Mouse (Mus musculus): Measurements from ENCODE around the gene Gstt3. TPM values are rescaled to one million over a fixed set of nuclear protein-coding genes. Genes with fewer than 3 reads are reported as not detected.
"Not testable (repeated sequence)": the region's sequence is repeated elsewhere in the genome, so short reads cannot be mapped to it uniquely, and the experiment has no call there.

Gene Gstt3
- total and polyA plus RNA-seq, 2 experiments: 181 to 198 TPM

GRCm38 (mm10) chr10:75777885-75778284, 3.3 kb downstream of the Gstt3 start:
- no peak for DNase-seq (ENCODE audit: extremely low read depth, low read depth, low spot score)
- Histone ChIP-seq H3K9ac (ENCODE audit: low read depth, low read length) (no peak overlapping the region), H3K27ac (replicated peaks; ENCODE audit: insufficient read depth, low read depth, low read length) (no peak overlapping the region), H3K4me1 (ENCODE audit: control insufficient read depth, insufficient read depth, low read length) (peaks cover 16% of the 10 kb centered on the region), H3K36me3 (ENCODE audit: control insufficient read depth, insufficient read depth, low read length) (no peaks in the 10 kb centered on the region), H3K4me3 (ENCODE audit: insufficient read depth, low read depth, low read length) (no peak overlapping the region), H3K27me3 (ENCODE audit: control insufficient read depth, insufficient read depth, low read length) (no peaks in the 10 kb centered on the region), H3K79me2 (ENCODE audit: control insufficient read depth, insufficient read depth, low read length) (no peaks in the 10 kb centered on the region)
- TF ChIP-seq CTCF (IDR thresholded peaks at IDR 0.05; ENCODE audit: low read depth, low read length) (no peak), POLR2A (IDR thresholded peaks at IDR 0.05; ENCODE audit: extremely low read depth, insufficient read depth, low read length) (no peak)
- WGBS: 93% methylated on average over 2 of the region's 2 CpGs

- Histone ChIP-seq H3K9ac (ENCODE audit: low read depth, low read length) (no peak overlapping the region), H3K79me2 (ENCODE audit: control insufficient read depth, insufficient read depth, low read length) (no peaks in the 10 kb centered on the region), H3K27ac (replicated peaks; ENCODE audit: insufficient read depth, low read depth, low read length) (no peak overlapping the region), H3K36me3 (ENCODE audit: control insufficient read depth, insufficient read depth, low read length) (no peaks in the 10 kb centered on the region), H3K27me3 (ENCODE audit: control insufficient read depth, insufficient read depth, low read length) (no peaks in the 10 kb centered on the region), H3K4me1 (ENCODE audit: control insufficient read depth, insufficient read depth, low read length) (peaks cover 13% of the 10 kb centered on the region), H3K4me3 (ENCODE audit: insufficient read depth, low read depth, low read length) (no peak overlapping the region)
- 94% methylated on average over 6 of the region's 6 CpGs for WGBS
- TF ChIP-seq POLR2A (IDR thresholded peaks at IDR 0.05; ENCODE audit: extremely low read depth, insufficient read depth, low read length) (no peak), CTCF (IDR thresholded peaks at IDR 0.05; ENCODE audit: low read depth, low read length) (no peak)
- DNase-seq (ENCODE audit: extremely low read depth, low read depth, low spot score): no peak
Observed at GRCm38 (mm10) chr10:75776562-75776961, 4.7 kb downstream of the Gstt3 start.

GRCm38 (mm10) chr10:75774587-75774986, 6.6 kb downstream of the Gstt3 start:
- Histone ChIP-seq H3K27ac (replicated peaks; ENCODE audit: insufficient read depth, low read depth, low read length) (no peak overlapping the region), H3K27me3 (ENCODE audit: control insufficient read depth, insufficient read depth, low read length) (no peaks in the 10 kb centered on the region), H3K36me3 (ENCODE audit: control insufficient read depth, insufficient read depth, low read length) (peaks cover 5% of the 10 kb centered on the region), H3K4me1 (ENCODE audit: control insufficient read depth, insufficient read depth, low read length) (peaks cover 4% of the 10 kb centered on the region; the same call in 1 of the 2 replicates), H3K79me2 (ENCODE audit: control insufficient read depth, insufficient read depth, low read length) (no peaks in the 10 kb centered on the region), H3K4me3 (ENCODE audit: insufficient read depth, low read depth, low read length) (no peak overlapping the region), H3K9ac (ENCODE audit: low read depth, low read length) (no peak overlapping the region)
- 92% methylated on average over 9 of the region's 9 CpGs for WGBS
- TF ChIP-seq CTCF (IDR thresholded peaks at IDR 0.05; ENCODE audit: low read depth, low read length): no peak
- no peak for DNase-seq (ENCODE audit: extremely low read depth, low read depth, low spot score)

GRCm38 (mm10) chr10:75774102-75774501, 7.1 kb downstream of the Gstt3 start:
- no peaks in the 10 kb centered on the region for H3K4me1 ChIP-seq (ENCODE audit: control insufficient read depth, insufficient read depth, low read length)
- H3K4me3 ChIP-seq (ENCODE audit: insufficient read depth, low read depth, low read length): no peak overlapping the region
- H3K27me3 ChIP-seq (ENCODE audit: control insufficient read depth, insufficient read depth, low read length): no peaks in the 10 kb centered on the region
- H3K27ac ChIP-seq (replicated peaks; ENCODE audit: insufficient read depth, low read depth, low read length): no peak overlapping the region
- no peaks in the 10 kb centered on the region for H3K79me2 ChIP-seq (ENCODE audit: control insufficient read depth, insufficient read depth, low read length)
- H3K36me3 ChIP-seq (ENCODE audit: control insufficient read depth, insufficient read depth, low read length): peaks cover 5% of the 10 kb centered on the region
- DNase-seq (ENCODE audit: extremely low read depth, low read depth, low spot score): no peak
- WGBS: 90% methylated on average over 5 of the region's 5 CpGs
- H3K9ac ChIP-seq (ENCODE audit: low read depth, low read length): no peak overlapping the region
- TF ChIP-seq CTCF (IDR thresholded peaks at IDR 0.05; ENCODE audit: low read depth, low read length): no peak
- no peak for TF ChIP-seq POLR2A (IDR thresholded peaks at IDR 0.05; ENCODE audit: extremely low read depth, insufficient read depth, low read length)

- peak within 1 kb of the TSS; percentile 86 for H3K9ac ChIP-seq (ENCODE audit: low read depth, low read length)
- H3K4me1 ChIP-seq (ENCODE audit: control insufficient read depth, insufficient read depth, low read length): no peaks in the 10 kb centered on the region
- peak; percentile 61 for TF ChIP-seq CTCF (IDR thresholded peaks at IDR 0.05; ENCODE audit: low read depth, low read length)
- TF ChIP-seq POLR2A (IDR thresholded peaks at IDR 0.05; ENCODE audit: extremely low read depth, insufficient read depth, low read length): peak; percentile 96
- WGBS: under 1% methylated on average over 47 of the region's 47 CpGs
- H3K36me3 ChIP-seq (ENCODE audit: control insufficient read depth, insufficient read depth, low read length): peaks cover 5% of the 10 kb centered on the region
- no peaks in the 10 kb centered on the region for H3K79me2 ChIP-seq (ENCODE audit: control insufficient read depth, insufficient read depth, low read length)
- DNase-seq (ENCODE audit: extremely low read depth, low read depth, low spot score): peak; percentile 95
- H3K27ac ChIP-seq (replicated peaks; ENCODE audit: insufficient read depth, low read depth, low read length): peak within 1 kb of the TSS; percentile 86
- H3K27me3 ChIP-seq (ENCODE audit: control insufficient read depth, insufficient read depth, low read length): no peaks in the 10 kb centered on the region
- peak within 1 kb of the TSS; percentile 79 for H3K4me3 ChIP-seq (ENCODE audit: insufficient read depth, low read depth, low read length)
Observed at GRCm38 (mm10) chr10:75772795-75773664, 8.2 kb downstream of the Gstt3 start, which contains the start of gene Ddt. TSS of gene Ddt (minus strand) at chr10:75773414.

GRCm38 (mm10) chr10:75767756-75768155, 13.5 kb downstream of the Gstt3 start:
- H3K9ac ChIP-seq (ENCODE audit: low read depth, low read length); DNase-seq (ENCODE audit: extremely low read depth, low read depth, low spot score); H3K79me2 ChIP-seq (ENCODE audit: control insufficient read depth, insufficient read depth, low read length); H3K36me3 ChIP-seq (ENCODE audit: control insufficient read depth, insufficient read depth, low read length); H3K27ac ChIP-seq (replicated peaks; ENCODE audit: insufficient read depth, low read depth, low read length); H3K27me3 ChIP-seq (ENCODE audit: control insufficient read depth, insufficient read depth, low read length); H3K4me3 ChIP-seq (ENCODE audit: insufficient read depth, low read depth, low read length); H3K4me1 ChIP-seq (ENCODE audit: control insufficient read depth, insufficient read depth, low read length): not testable (repeated sequence)
- 59% methylated on average over 5 of the region's 5 CpGs for WGBS

Measured in liver, adult 2 months (tissue).